Mouse (Mus musculus): Measurements from ENCODE around the gene 1700001K19Rik.
"Not testable (repeated sequence)": the region's sequence is repeated elsewhere in the genome, so short reads cannot be mapped to it uniquely, and the experiment has no call there.

Gene 1700001K19Rik

DNA sequence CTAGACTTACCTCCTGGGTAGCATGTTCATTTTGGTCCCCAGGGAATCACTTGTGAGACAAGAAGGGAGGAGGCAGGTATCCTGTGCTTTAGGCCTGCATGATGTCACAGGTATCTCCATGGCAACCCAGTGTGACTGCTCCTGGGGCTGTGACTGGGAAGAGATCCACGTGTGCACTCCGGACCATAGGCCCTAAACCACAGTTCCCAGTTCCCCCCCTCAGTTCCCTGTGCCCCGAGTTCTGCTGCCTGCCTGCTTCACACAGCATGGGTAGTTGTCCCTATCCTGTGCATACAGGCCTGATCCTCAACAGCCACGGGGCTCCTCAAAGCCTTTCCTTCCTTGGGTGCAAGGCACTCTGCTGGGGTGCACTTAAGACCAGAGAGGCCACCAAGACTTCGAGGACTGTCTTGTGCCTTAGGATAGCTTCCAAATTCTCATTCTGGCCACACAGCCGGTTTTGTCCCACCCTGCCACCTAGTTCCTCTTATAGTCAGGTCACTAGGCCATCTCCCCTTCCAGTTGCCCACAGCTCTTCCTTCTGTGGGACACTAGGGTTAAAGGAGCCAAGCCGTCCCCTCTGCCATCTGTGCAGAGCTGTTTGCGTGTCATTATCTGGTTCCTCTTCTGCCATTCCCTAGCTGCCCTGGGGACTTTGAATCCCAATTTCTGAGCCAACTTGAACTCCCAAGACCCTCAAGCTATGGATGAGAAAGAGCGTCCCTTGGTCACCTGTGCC lies at the start of gene 1700001K19Rik:
TSS of gene 1700001K19Rik (minus strand) at position 59 of the 739 bp plus-strand sequence.
- no peak for DNase-seq (ENCODE audit: low spot score)

DNA sequence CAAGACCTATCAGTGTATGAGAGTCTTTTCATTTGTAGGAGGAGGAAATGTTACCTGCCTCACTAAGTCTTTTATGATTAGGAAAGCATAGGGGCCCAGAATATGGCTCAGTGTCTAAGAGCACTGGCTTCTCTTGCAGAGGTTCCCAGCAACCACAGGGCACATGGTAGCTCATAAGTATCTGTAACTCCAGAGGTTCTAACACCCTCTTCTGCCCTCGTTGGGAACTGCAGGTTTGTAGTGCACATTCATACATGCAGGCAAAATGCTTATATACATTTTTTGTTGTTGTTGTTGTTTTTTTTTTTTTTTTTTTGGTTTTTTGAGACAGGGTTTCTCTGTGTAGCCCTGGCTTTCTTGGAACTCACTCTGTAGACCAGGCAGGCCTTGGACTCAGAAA lies 44.0 kb upstream of the 1700001K19Rik start:
- no peak for DNase-seq (ENCODE audit: low spot score)

DNA sequence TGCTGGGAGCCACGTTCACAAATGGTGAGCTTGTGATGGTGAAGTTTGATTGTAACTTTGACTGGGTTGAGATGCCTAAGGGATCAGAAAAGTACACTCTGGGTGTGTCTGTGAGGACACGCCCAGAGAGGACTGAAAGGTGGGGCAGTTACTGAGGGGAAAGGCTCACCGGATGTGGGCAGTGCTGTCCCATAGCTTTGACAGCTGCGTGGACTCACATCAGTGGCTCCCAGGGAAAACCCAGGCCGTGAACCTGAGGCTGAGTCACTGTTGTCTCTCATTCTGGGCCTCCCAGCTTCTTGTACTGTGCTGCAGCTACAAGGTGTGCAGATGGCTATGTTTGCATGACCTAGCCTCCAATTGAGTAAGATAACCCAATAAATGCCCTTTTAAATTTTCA lies 43.1 kb upstream of the 1700001K19Rik start:
- DNase-seq (ENCODE audit: low spot score), result no peak

DNA sequence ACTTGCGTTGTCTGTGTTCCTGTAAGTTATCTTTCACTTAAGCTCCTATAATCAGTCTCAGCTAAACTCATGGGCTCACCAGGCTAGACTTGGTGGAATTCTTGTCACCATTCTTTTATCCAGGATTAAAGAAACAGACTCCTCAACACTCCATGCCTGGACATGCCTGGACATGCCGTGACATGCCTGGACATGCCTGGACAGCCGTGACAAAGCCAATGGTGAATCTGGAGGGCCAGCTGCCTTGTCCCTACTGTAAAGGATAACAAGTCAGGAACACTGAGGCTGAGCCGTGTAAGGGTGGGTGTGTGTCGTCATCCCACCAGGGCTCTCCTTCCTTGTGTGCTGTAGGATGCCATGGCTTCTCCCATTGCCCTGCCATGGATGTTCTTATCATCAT lies 42.6 kb upstream of the 1700001K19Rik start:
- no peak for DNase-seq (ENCODE audit: low spot score)

DNA sequence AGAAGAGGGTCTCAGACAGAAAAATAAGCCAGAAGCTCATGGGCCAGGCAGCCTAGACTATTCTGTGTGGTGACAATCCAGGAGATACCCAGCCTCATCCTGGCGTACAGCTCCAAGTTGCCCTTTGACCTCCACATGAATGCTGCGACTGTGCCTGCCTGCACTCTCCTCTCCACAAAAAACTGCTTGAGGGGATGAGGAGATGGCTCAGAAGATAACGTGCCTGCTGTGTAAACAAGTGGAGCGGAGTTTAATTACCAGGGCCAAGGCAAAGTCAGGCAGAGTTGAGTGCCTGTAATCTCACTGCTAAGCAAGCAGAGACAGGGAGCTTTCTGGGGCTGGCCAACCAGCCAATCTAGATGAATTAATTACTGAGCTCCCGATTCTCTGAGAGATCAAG lies 33.6 kb upstream of the 1700001K19Rik start:
- no peak for DNase-seq (ENCODE audit: low spot score)

DNA sequence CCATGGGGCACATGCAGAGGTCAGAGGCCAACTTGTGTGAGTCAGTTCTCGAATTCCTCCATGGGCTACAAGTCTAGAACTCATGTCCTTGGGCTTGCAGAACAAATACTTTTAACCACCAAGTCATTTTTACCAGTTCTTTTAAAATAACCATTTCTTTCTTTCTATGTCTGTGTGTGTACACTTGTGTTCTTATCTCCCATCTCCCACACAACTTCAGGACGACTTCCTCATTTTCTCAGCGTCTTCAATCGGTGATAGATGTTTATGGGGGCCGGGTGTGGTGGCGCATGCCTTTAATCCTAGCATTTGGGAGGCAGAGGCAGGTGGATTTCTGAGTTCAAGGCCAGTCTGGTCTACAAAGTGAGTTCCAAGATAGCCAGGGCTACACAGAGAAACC lies 31.8 kb upstream of the 1700001K19Rik start:
- no peak for DNase-seq (ENCODE audit: low spot score)

DNA sequence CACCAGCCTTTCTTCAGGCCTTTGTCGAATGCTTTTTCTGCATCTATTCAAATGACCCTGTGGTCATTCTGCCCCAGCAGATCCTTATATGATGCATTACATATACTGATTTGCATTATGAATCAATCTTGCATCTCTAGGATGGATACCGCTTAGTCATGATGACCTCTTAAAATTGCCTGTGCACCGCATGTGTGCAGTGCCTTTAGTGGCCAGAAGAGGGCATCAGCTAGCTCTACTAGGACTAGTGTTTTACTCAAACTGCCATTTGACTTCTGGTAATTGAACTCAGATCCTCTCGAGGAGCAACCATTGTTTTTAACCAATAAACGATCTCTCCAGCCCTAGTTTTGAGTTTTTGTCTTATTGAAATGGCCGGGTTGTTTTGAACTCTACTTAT lies 31.4 kb upstream of the 1700001K19Rik start:
- no peak for DNase-seq (ENCODE audit: low spot score)

DNA sequence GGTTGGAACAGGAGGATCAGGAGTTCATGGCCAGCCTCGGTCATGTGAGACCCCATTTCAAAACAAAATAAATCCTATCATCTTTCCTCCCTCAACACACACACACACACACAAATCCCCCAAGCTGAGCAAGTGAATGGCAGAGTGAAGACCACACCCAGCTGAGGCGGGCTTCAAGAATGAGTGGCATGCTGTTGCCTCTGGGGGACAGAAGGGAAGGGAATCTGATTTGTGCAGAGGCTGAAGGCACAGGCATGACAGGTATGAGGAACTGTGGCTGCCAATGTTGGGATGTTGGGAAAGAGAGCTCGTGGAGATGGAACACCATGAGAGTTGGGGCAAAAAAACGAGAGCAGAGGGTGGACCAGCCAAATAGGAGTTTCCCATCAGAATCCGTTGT lies 28.9 kb upstream of the 1700001K19Rik start:
- DNase-seq (ENCODE audit: low spot score), result no peak

DNA sequence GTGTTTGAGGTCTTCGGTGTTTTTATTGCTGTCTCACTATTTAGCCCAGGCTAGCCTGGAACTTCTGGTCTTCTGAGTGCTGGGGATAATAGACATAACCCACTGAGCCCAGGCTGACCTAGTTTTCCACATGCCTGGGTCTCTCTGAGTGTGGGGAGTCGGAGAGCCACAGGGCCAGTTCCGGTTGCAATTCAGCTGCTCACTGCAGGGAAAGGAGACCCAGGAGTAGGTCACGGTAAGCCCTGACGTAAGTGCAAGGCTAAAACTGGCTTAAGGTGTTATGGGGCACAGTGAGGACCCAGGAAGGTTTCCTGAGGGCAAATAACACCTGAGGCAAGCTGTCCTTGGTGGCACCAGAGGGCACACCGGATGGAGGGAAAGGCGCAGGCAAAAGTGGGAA lies 25.0 kb upstream of the 1700001K19Rik start:
- DNase-seq (ENCODE audit: low spot score), result no peak

DNA sequence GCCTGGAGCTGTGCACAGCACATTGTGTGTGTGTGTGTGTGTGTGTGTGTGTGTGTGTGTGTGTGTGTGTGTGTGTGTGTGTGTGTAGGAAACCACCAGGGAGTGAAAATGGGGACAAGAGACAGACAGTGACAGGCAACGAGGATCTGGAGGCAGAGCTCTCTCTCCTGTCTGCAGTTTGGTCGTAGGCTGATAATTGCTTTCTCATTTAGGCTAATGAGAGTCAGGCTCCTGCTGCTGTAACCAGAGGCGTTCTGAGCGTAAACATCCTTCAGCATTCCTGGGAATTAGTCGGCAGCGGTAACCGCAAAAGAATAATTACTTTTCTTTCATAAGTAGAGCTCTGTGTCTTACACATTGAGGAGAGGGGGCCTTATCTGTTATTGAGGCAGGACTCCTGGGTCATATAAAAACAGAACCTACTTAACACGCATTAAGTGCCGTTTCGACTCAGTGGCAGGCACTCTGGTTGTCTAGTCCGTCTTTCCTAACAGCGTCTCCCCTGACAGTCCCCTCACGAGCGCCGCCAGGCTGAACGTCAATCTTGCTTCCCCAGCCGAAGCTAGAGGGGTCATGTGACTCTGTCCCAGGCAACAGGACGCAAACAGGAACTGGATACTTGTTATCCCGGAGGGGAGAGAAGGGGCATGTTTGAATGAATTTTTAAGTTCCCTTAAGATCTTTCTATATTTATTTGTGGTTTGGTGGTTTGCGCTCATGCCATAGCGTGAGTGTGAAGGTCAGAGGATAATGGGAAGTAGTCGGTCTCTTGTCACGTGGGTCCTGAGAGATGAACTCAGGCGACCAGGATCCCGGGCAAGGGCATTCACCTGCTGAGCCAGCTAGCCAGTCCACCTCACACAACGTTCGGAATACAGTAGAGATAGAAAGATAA lies 24.2 kb upstream of the 1700001K19Rik start:
- DNase-seq (ENCODE audit: low spot score), result no peak

DNA sequence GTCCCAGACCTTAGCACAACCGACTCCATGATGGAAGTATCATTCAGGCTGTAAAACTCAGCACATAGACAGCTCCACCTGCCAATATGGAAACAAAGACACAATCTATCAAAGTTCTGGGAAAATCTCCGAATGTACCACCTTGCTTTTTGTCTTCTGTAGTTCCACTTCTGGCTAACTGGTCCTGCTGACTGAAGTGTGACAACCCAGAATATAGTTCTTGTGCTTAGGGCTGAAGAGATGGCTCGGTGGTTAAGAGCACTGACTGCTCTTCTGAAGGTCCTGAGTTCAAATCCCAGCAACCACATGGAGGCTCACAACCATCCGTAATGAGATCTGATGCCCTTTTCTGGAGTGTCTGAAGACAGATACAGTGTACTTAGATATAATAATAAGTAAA lies 23.0 kb upstream of the 1700001K19Rik start:
- not testable (repeated sequence) for DNase-seq (ENCODE audit: low spot score)

DNA sequence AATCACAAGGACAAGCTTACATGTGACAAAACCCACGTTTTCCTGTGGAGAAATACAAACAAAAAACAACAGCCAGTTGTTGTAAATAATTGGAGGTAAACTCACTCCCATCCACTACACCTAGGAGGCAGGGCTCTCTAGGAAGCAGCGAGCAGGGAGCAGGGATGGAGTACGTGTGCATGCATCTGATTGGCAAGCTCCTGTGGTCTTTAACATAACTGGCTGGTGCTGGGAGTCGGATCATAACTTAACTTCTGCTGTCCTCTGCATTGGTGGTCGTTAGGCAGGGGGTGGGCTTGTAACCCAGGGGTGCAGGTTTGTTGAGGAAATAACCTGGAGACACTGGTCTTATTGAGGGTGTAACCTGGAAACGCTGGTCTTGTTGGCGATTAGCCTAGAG lies 21.3 kb upstream of the 1700001K19Rik start:
- no peak for DNase-seq (ENCODE audit: low spot score)

DNA sequence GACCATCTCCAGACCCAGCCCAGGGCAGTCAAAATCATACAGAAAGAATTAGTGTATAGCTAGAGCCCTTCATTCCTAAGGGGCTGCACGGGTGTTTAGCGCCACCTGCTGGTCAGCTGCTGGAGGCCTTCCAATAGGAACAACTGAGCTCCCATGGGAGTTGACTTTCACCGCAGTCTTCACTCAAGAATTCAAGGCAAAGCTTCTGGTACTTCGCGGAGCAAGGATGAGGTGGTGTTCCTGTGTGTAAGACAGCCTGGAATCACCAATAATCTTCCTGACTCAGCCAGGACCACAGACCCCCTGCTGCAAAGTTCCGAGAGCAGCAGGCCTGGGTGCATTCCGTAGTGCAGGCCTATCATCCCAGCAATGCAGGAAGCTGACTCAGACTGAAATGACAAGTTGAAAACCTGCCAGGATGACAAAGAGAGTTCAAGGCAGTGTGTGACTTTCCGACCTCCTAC lies 20.6 kb upstream of the 1700001K19Rik start:
- peak; percentile 62 for DNase-seq (ENCODE audit: low spot score)

DNA sequence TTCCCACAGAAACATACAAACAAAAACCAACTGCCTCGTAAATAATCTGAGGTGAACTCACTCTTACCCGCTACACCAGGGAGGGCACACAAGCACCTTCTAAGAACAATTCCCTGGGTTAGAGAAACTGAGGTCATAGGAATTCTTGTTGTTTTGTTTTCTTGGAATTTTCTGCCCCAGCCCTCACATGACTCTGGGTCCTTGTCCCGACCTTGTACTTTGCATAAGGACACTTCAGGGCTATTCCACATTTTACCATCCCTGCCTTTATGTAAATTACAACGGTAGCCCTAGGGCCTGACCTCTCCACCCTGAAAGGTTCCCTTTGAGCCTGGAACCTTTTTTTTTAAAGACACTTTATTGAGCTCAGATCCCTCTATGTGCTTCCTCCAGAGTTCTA lies 20.1 kb upstream of the 1700001K19Rik start, which contains the start of gene Hsp90aa1:
TSS of gene Hsp90aa1 (minus strand) at position 173 of the 400 bp plus-strand sequence.
- DNase-seq (ENCODE audit: low spot score), result no peak

DNA sequence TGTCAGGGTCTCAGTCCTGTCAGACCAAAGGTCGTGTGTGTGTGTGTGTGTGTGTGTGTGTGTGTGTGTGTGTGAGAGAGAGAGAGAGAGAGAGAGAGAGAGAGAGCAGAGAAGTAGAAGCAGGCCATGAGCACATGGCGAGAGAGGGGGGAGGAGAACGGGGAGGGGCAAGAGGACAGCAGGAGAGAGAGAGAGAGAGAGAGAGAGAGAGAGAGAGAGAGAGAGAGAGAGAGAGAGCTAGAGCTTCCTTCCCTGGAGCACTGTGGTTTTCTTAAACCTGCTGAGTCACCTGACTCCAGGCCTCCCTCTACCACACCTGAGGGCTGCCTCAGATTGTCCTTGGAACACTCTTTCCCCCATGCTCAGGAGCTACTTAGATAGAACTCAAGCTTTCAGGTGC lies 18.9 kb upstream of the 1700001K19Rik start:
- not testable (repeated sequence) for DNase-seq (ENCODE audit: low spot score)

DNA sequence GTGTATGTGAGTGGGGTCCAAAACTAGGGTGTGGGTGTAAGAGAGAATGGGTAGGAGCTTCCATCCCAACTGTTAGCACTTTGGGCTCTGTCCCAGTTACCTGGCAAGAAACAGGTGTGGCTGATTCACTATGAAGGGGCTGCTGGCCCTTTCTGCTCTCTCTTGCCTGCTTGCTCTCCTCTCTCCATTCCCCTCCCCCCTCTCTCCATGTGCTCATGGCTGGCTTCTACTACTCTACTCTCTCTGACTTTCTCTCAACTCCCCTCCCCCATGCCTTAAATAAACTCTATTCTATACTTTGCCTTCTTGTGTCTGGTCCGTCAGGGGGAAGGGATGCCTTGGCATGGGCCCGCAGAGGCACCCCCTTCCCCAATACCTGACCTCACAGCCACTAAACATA lies 18.3 kb upstream of the 1700001K19Rik start:
- DNase-seq (ENCODE audit: low spot score), result no peak

DNA sequence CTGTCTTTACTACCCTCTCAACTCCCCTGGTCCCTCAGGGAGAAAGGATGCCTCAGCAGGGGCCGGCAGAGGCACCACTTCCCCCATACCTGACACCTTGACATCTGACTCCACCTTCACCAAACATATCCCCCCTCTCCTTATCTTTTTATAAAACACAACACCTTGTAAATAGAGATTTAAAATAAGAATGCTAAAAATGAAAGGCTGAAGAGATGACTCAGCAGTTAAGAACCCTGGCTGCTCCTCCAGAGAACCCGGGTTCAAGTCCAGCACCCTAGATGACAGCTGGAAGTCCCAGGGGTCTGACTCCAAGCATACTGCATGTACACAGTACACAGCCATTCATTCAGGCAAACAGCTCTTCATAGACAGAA lies 16.7 kb upstream of the 1700001K19Rik start:
- DNase-seq (ENCODE audit: low spot score), result no peak

DNA sequence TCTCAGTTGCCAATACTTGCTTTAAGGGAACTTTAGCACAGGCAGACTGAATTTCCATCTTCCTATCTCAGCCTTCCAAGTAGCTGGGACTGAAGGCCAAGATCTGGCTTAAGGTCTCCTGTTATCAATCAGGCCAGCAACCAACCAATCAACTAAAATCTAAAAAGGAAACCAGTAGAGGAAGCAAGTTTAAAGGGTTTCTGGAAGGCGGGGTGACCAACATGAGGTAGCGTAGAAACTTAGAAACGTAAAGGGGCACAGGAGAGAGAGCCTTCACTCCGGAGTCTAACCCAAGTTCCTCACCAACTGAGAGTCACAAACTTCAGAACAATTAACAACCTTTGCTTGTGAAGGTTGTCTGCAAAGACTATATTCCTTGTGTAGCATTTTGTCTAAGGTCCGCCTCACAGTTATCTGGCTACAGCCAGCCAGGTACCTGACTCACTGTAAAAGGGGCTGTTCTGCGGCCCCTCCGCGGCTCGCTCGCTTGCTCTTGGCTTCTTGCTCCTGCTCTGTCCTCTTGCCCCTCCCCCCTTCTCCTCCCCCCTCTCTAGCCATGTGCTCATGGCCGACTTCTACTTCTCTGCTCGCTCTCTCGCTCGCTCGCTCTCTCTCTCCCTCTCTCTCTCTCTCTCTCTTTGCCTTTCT lies 16.2 kb upstream of the 1700001K19Rik start:
- DNase-seq (ENCODE audit: low spot score), result no peak

DNA sequence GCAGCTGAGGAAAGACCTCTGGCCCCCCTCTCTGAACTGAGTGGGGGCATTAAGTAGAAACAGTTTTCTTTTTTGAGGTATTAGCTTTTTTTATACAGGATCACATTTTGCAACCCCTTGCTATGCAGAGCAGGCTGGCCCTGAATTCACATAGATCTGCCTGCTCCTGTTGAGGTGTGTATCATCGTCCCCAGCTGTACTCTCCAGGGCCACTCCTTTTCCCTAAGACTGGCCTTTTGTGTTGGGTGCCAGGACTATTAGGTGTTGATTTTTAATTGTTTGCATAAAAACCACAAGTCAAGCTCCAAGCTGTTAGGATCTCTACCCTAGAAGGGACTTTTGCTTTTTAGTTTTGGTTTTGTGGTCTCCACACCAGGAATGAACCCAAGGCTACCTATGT lies 15.7 kb upstream of the 1700001K19Rik start:
- DNase-seq (ENCODE audit: low spot score), result no peak

DNA sequence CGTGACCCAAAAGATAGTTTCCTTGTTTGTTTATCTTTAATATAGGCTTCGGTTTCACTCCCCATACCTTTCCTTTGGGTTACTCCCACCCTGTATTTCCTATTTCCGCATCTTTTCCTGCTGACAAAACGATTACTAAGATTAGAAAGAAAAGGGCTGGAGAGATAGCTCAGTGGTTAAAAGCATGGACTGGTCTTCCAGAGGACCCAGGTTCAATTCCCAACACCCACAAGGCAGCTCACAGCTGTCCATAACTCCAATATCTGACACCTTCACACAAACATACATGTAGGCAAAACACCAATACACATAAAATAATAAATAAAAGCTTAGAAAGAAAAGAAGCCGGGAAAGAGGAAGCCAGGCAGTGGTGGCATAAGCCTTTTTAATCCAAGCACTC lies 15.0 kb upstream of the 1700001K19Rik start:
- DNase-seq (ENCODE audit: low spot score), result no peak

DNA sequence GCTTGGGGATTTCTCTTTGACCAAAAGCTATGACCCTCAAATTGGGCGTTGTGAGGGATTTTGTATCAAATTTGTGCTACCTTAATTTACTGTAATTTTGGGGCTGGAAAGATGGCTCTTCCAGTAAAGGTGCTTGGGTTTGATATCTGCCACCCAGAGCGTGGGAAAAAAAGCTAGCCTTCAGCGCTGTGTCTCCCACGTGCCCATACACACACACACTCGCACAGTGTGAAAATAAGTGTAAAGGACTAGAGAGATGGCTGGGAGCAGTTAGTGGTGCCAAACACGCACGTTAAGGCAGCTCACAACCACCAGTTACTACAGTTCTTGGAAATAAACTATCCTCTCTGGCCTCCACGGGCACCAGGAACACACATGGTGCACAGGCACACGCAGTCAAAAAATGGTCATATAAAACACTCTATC lies 14.6 kb upstream of the 1700001K19Rik start:
- DNase-seq (ENCODE audit: low spot score), result no peak

DNA sequence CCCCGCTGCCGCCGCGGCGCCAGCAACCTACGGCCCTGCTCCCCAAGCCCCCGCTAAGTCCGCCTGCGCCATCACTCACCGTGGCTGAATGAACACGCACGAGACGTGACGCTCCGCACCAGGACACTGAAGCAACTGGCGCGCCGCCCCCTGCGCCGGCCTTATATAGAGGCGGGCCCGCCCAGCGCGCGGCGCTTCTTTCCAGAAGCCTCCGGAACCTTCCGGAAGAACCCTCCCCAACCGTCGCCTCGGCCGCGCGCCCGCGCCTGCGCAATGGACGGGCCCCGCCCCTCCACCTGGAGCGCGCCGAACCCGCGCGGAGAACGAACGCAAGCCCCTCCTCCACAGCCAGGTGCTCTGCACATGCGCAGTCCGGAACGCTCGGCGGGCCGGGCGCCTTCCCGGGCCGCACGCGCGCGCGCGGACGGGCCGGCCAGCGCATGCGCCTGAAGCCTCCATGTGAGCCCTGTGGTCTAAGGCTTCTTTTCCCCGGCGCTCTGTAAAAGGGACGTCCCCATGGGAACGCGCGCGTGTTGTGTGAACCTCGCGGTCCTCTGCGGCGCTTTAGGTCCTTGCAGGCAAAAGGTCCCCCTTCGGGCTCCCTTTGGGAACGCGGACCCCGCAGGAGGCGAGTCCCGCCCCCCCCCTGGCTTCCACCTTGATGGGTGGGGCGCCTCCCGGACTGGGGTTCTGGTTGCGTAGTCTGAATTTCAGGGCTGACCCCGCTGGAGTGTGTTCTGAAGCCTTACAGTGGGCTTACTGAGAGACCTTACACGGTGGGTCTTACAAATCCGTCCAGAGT lies 14.0 kb upstream of the 1700001K19Rik start:
- DNase-seq (ENCODE audit: low spot score), result peak; percentile 95

Measured in left cerebral cortex, adult 11 months (tissue).